In the genomic region with DNA sequence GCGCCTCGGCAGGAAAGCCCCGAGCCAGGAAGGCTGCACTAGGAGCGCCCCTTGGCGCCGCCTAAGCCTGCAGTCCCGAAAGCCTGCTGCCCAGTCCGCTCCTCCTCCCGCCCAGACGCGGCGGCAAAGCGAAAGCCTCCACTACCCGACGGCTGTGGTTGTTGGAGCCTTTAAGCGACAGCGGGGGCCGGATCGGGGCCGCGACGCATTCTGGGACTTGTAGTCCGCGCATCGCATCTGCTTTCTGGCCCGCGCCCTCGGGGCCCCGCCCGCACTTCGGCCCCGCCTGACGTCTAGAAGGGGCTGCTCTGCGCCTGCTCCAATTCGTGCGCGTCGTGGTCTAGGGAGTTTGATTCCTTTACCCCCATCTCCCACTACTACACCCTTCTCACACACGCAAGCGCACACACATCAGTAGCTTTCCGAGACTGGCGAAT, we compare ENCODE assay signal across 8 mouse cellular contexts. TPM values are rescaled to one million over a fixed set of nuclear protein-coding genes. Genes with fewer than 3 reads are reported as not detected.
A peak's percentile ranks its signal among the peaks of the same experiment; 100 is the strongest.
DNase-seq lines count a peak whose midpoint lies in the region; ATAC-seq and TF ChIP-seq lines count a peak whose summit lies in the region.

A gene (minus strand): TSS at position 77 of the 437 bp plus-strand sequence.

- peak within 1 kb of the TSS; percentile 75 for H3K27ac ChIP-seq in cortical plate, adult 2 months (ENCODE audit: insufficient read depth, low read length)

- peak within 1 kb of the TSS; percentile 95 for H3K4me3 ChIP-seq in cortical plate, adult 2 months (ENCODE audit: insufficient read depth, low read length)

- TF ChIP-seq CTCF in cortical plate, adult 2 months (IDR thresholded peaks at IDR 0.05; ENCODE audit: extremely low read depth, insufficient read depth, low read length): no peak

- TF ChIP-seq POLR2A in cortical plate, adult 2 months (IDR thresholded peaks at IDR 0.05; ENCODE audit: extremely low read depth, insufficient read depth, low read length): peak; percentile 99

- peaks cover 4% of the 10 kb centered on the region for H3K4me1 ChIP-seq in cortical plate, adult 2 months (ENCODE audit: control insufficient read depth, insufficient read depth, low read length)

- peak; percentile 86 for ATAC-seq in activated CD4-positive, CD25-positive, alpha-beta regulatory T cell, adult 4 months
- peak; percentile 94 for ATAC-seq in megakaryocyte progenitor cell, adult 5-6 weeks (replicated peaks; ENCODE audit: poor library complexity)

- peak; percentile 90 for DNase-seq in gastrocnemius, postnatal 10 days
- peak; percentile 95 for DNase-seq in induced T-regulatory cell, adult 2 months (ENCODE audit: low read depth)
- peak; percentile 83 to 95 for DNase-seq in left cerebral cortex, adult 9 months (ENCODE audit: low spot score in 2 of 2)
- peak; percentile 95 for DNase-seq in right cerebral cortex, postnatal 14 days
- DNase-seq in urinary bladder, postnatal 36 days (ENCODE audit: low spot score in 2 of 2): peak; percentile 86 to 94

RNA-seq across cellular contexts. Expression of the gene that starts here (rescaled TPM):
- polyA plus RNA-seq in activated CD4-positive, CD25-positive, alpha-beta regulatory T cell, adult 4 months (2017; shearing (Covaris generic)): 1 to 10 TPM; 2.9 to 3.8 TPM
- polyA plus RNA-seq in cortical plate, adult 2 months (2012; rRNA removed): 32.8 and 39.8 TPM in 2 replicates
- 100 to 1,000 TPM; 103 to 118 TPM for total RNA-seq in gastrocnemius, postnatal 10 days (2021)
- 7.1 and 8.7 TPM in 2 replicates for total RNA-seq in megakaryocyte progenitor cell, adult 5-6 weeks (2015)
- 6.0 and 7.2 TPM in 2 replicates for total RNA-seq in megakaryocyte progenitor cell, adult 5-6 weeks (2017)

Comparison
In these comparisons a context has a peak if more than half of its experiments do, and no peak if none do; other contexts are left out.
1. Peak in every context shown above with its lines: DNase-seq, ATAC-seq, H3K4me3 ChIP-seq and H3K27ac ChIP-seq.
2. RNA of the gene that starts here (total RNA-seq): 103 to 118 TPM in gastrocnemius, postnatal 10 days; 6.0 to 8.7 TPM in megakaryocyte progenitor cell, adult 5-6 weeks; every median in the first group is over 10 times any median in the second.